Mouse (Mus musculus): ENCODE measurements around the gene Itgb8.

DNA sequence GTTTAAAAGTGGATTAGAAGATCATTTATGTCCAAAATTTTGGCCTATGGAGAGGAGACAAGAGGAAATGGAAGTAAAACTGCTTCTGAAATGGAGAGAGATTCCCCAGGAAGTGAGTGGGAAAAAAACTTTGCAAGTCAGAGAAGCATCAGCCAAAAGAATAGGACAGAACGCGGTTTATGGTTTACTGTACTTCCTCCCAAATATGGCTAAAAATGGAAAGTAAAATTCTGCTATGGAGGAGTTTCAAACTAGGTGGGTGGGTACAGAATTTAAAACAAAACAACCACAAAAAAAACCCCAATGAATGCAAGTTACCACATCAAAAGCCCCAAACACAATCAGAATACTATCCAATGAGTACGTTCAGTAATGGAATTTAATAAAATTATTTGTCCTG is 90.8 kb downstream of the Itgb8 start:
- no peak for TF ChIP-seq POLR2A (IDR thresholded peaks at IDR 0.05; ENCODE audit: borderline replicate concordance, control insufficient read depth, low read depth, low read length)
- TF ChIP-seq CTCF (IDR thresholded peaks at IDR 0.05; ENCODE audit: control insufficient read depth, insufficient read depth, low read length) = no peak

Data from bone marrow, adult 2 months (tissue).